Mouse (Mus musculus) embryonic facial prominence, embryonic 13.5 days (tissue): Measurements from ENCODE around the gene Lrrc61. TPM values are rescaled to one million over a fixed set of nuclear protein-coding genes. Genes with fewer than 3 reads are reported as not detected.

Experiments
- ATAC-seq: fragments of 200-750 bp; cut with Nextera tagmentation; 2 replicates; pipeline ENCODE4 v1.8.0; 2017; ENCODE audit warnings: low read depth; ENCODE audit not compliant: insufficient number of reproducible peaks, insufficient read depth, low FRiP score, low TSS enrichment
- H3K27ac ChIP-seq: fragments of 300-500 bp; sonication (generic); 2 replicates; pipeline ENCODE4 v1.5.1; 2015; ENCODE audit warnings: moderate library complexity, mild to moderate bottlenecking, inconsistent platforms
- H3K27me3 ChIP-seq: fragments of 300-500 bp; sonication (generic); 2 replicates; pipeline ENCODE4 v1.6.1; 2015; ENCODE audit warnings: mild to moderate bottlenecking, inconsistent platforms
- H3K36me3 ChIP-seq: fragments of 300-500 bp; sonication (generic); 2 replicates; pipeline ENCODE4 v1.6.1; 2015; ENCODE audit warnings: mild to moderate bottlenecking, inconsistent platforms
- H3K4me1 ChIP-seq: fragments of 300-500 bp; sonication (generic); 2 replicates; pipeline ENCODE4 v1.6.1; 2015; ENCODE audit warnings: inconsistent platforms
- H3K4me2 ChIP-seq: fragments of 300-500 bp; sonication (generic); 2 replicates; pipeline ENCODE4 v1.6.1; 2015; ENCODE audit warnings: moderate library complexity, mild to moderate bottlenecking, inconsistent platforms
- H3K4me3 ChIP-seq: fragments of 300-500 bp; sonication (generic); 2 replicates; pipeline ENCODE4 v1.5.1; 2015; ENCODE audit warnings: mild to moderate bottlenecking, inconsistent platforms
- H3K9ac ChIP-seq: fragments of 300-500 bp; sonication (generic); 2 replicates; pipeline ENCODE4 v1.6.1; 2015; ENCODE audit warnings: mild to moderate bottlenecking, inconsistent platforms
- H3K9me3 ChIP-seq: fragments of 300-500 bp; sonication (generic); 2 replicates; pipeline ENCODE4 v1.6.1; 2016; ENCODE audit warnings: inconsistent platforms
- WGBS: fragments of 180-500 bp; shearing (Covaris S2); methylation state at CpG from one replicate; pipeline ENCODE4 v1.1.7; 2015; ENCODE audit warnings: mixed read lengths; 5-methylcytosine and 5-hydroxymethylcytosine counted together
- polyA plus RNA-seq: library from polyadenylated mRNA; unstranded; fragments of >200 nt; fragmentation: Nextera tagmentation; extraction: Ambion mirVana; gene quantifications from 2 replicates; pipeline ENCODE4 v1.2.1, GENCODE M21; 2015

Gene Lrrc61
- polyA plus RNA-seq, 1 experiment from 2014 or later: 10.8 TPM

DNA sequence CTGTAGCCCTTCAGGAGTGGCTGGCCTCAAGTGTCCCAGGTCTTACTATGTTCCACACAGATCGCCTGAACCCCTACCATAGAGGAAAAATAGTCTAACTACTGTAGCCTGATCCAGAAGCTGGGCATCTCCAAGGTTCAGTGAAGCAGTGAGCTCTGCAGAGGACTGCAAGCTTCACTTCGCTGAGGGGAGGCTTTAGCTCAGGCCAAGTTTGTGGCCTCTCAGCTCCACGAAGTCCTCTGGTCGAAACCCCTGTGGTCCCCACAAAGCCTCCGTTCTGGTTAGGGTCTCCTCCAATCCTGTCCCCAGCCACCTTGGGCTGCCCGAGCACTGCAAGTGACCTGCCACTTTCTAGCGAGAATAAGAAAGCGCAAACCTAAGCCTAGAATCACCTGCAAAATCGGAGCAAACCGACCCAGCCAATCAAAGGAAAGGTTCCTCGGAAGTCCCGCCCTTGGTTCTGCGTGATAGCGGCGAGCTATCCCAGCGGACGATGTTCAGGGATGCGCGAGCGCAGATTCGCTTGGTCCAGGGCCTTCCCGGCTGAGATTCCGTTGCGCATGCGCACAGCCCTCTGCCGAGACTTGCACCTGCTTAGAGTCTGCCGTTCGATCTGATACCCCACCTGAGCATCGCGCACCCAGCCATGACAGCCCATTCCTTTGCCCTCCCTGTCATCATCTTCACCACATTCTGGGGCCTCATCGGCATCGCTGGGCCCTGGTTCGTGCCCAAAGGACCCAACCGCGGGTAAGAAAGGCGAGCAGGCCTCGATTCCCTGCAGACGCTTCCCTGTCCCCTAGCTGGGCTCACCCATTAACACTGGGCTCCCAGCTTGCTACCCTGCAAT lies 17.3 kb upstream of the Lrrc61 start, which contains the start of gene Atp6v0e2:
Gene Atp6v0e2, plus strand, starts transcription at position 511 of the 850 bp plus-strand sequence.
- 5% methylated on average over 38 of the region's 38 CpGs for WGBS
- peaks cover 11% of the 10 kb centered on the region for H3K36me3 ChIP-seq
- peaks cover 30% of the 10 kb centered on the region for H3K4me1 ChIP-seq
- peak within 1 kb of the TSS; percentile 66 for H3K9ac ChIP-seq
- no peaks in the 10 kb centered on the region for H3K9me3 ChIP-seq
- no peaks in the 10 kb centered on the region for H3K27me3 ChIP-seq
- H3K4me2 ChIP-seq: peak within 1 kb of the TSS; percentile 73
- peak; percentile 80 for ATAC-seq
- H3K27ac ChIP-seq: no peak within 1 kb of the TSS
- H3K4me3 ChIP-seq: peak within 1 kb of the TSS; percentile 45

DNA sequence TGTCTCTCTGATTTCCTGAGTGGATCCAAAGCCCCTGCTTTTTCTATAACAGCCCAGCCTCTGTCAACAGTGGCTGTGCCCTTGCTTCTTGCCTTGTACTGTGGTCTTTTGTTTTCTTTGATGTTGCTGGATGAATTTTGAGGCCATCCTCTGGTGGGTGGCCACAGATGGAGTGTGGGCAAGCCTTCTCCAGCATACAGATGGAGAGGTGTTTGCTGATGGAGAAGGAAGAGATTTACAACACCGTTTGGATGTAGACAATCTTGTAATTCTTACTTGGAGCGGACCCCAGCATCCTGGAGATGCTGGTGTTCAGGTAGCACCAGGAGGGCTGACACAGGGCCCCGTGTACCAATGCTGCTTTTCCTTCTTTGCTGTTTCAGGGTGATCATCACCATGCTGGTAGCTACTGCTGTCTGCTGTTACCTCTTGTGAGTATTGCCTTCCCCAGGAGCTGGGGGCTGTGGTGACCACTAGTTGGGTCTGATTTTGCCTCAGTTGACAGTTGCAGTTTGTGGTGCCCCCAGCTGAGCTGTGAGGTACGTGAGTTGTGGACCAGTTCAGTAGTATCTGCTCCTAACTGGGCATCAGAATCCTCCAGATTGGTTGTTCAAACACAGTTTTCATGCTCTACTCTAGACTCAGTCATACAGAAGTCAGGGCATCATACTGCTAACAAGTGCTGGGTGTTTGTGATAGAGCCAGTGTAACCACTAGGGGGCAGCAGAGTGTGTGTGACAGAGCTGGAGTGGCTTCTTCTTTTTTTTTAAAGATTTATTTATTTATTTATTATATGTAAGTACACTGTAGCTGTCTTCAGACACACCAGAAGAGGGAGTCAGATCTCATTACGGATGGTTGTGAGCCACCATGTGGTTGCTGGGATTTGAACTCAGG lies 15.5 kb upstream of the Lrrc61 start:
- WGBS: 71% methylated on average over 5 of the region's 5 CpGs
- no peaks in the 10 kb centered on the region for H3K36me3 ChIP-seq
- no peak for ATAC-seq
- H3K4me2 ChIP-seq: no peak overlapping the region
- peaks cover 34% of the 10 kb centered on the region for H3K4me1 ChIP-seq
- no peaks in the 10 kb centered on the region for H3K9me3 ChIP-seq
- no peaks in the 10 kb centered on the region for H3K27me3 ChIP-seq
- H3K9ac ChIP-seq: no peak overlapping the region
- no peak overlapping the region for H3K4me3 ChIP-seq
- H3K27ac ChIP-seq: no peak overlapping the region

- Histone ChIP-seq H3K4me2 (no peak overlapping the region), H3K4me1 (peaks cover 34% of the 10 kb centered on the region), H3K4me3 (no peak overlapping the region), H3K36me3 (no peaks in the 10 kb centered on the region), H3K27me3 (no peaks in the 10 kb centered on the region), H3K9me3 (no peaks in the 10 kb centered on the region), H3K9ac (no peak overlapping the region), H3K27ac (no peak overlapping the region)
- 61% methylated on average over 5 of the region's 5 CpGs for WGBS
- no peak for ATAC-seq
Observed at GRCm38 (mm10) chr6:48539860-48540259, 14.7 kb upstream of the Lrrc61 start.

- Histone ChIP-seq H3K9me3 (no peaks in the 10 kb centered on the region), H3K4me2 (no peak overlapping the region), H3K9ac (no peak overlapping the region), H3K36me3 (no peaks in the 10 kb centered on the region), H3K27me3 (no peaks in the 10 kb centered on the region), H3K4me3 (no peak overlapping the region), H3K4me1 (peaks cover 34% of the 10 kb centered on the region), H3K27ac (no peak overlapping the region)
- ATAC-seq: no peak
- 65% methylated on average over 3 of the region's 3 CpGs for WGBS
Observed at GRCm38 (mm10) chr6:48540721-48541120, 13.9 kb upstream of the Lrrc61 start.

DNA sequence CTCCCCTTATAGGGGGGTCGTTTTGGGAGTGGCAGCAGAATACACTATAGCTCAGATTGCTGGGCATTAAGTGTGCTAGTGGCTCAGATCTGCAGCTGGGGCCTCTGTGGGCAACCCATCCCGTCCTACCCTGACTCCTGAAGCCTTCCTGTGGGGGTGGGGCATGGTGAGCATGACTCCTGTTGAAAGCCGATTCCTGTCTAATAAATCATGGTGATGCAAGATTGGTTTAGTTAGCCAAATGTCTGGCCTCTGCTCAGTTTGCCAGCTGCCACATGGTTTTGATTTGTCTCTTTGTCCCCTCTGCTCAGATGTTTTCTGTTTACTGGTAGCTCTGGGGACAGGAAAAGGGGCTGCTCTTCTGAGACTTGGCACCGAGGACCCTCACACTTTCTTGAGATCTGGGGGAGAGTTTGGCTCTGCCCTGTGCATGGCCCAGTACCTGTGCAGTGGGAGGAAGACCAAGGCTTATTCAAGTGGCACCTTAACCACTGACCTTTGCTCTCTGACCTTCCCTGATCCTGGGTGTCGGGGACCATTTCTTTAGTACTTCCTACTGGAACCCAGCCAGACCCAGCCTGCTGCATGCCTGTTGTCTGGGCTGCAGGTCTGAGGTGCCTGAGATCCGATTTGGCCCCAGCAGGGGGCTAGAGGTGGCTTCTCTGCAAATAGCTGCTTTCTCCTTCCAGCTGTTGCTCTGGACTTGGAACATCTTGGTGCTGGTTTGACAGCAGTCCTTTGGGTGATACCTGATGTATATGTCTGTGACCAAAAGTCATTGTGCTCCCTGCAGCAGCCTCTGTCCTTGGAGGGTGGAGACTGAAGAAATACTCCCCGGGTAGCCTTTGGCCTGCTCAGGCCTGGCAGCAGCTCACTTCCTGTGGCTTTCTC lies 12.8 kb upstream of the Lrrc61 start:
- Histone ChIP-seq H3K4me3 (no peak overlapping the region), H3K4me2 (no peak overlapping the region), H3K36me3 (no peaks in the 10 kb centered on the region), H3K9me3 (no peaks in the 10 kb centered on the region), H3K4me1 (peaks cover 33% of the 10 kb centered on the region), H3K9ac (0 out of 2 replicates have a peak overlapping the region, but pooled peaks have one; percentile 27), H3K27me3 (no peaks in the 10 kb centered on the region), H3K27ac (peak overlapping the region; percentile 48)
- 26% methylated on average over 7 of the region's 7 CpGs for WGBS
- no peak for ATAC-seq

- Histone ChIP-seq H3K9me3 (no peaks in the 10 kb centered on the region), H3K9ac (no peak overlapping the region), H3K27me3 (no peaks in the 10 kb centered on the region), H3K27ac (peak overlapping the region; percentile 48; the same call in 1 of the 2 replicates), H3K4me1 (peaks cover 27% of the 10 kb centered on the region), H3K4me3 (no peak overlapping the region), H3K4me2 (no peak overlapping the region), H3K36me3 (no peaks in the 10 kb centered on the region)
- ATAC-seq: no peak
- 82% methylated on average over 3 of the region's 3 CpGs for WGBS
Observed at GRCm38 (mm10) chr6:48542631-48543030, 12.0 kb upstream of the Lrrc61 start.

DNA sequence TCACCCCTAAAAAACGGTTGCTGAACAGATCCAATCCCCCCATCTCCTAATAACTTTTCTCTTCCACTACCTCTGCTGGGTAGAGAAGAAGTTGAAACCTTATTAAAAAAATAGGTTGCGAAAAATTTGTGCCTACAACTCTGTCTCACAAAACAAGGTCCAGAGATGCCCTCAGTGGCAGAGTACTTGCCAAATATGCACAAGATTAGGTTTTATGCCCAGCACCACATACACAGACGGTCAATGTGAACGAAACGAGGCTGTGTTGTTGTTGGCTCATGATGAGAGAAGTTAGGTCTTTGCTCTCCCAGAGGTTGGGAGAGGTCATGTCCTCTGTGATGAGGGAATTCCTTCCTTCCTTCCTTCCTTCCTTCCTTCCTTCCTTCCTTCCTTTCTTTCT lies 9.3 kb upstream of the Lrrc61 start:
- 76% methylated on average over 5 of the region's 5 CpGs for WGBS

GRCm38 (mm10) chr6:48546271-48546670 lies 8.3 kb upstream of the Lrrc61 start:
- ATAC-seq: no peak
- WGBS: 69% methylated on average over 1 of the region's 1 CpGs
- no peak overlapping the region for H3K4me2 ChIP-seq
- H3K4me3 ChIP-seq: no peak overlapping the region
- no peak overlapping the region for H3K9ac ChIP-seq
- no peak overlapping the region for H3K27ac ChIP-seq
- H3K36me3 ChIP-seq: no peaks in the 10 kb centered on the region
- peaks cover 17% of the 10 kb centered on the region for H3K4me1 ChIP-seq
- no peaks in the 10 kb centered on the region for H3K27me3 ChIP-seq
- no peaks in the 10 kb centered on the region for H3K9me3 ChIP-seq

More for the DNA sequence above, 9.3 kb upstream of the Lrrc61 start:
- Histone ChIP-seq H3K4me2 (no peak overlapping the region), H3K9ac (no peak overlapping the region), H3K36me3 (no peaks in the 10 kb centered on the region), H3K4me3 (no peak overlapping the region), H3K27me3 (no peaks in the 10 kb centered on the region), H3K27ac (no peak overlapping the region), H3K9me3 (no peaks in the 10 kb centered on the region), H3K4me1 (peaks cover 20% of the 10 kb centered on the region)
- ATAC-seq: no peak

- Histone ChIP-seq H3K4me3 (no peak overlapping the region), H3K4me1 (peaks cover 11% of the 10 kb centered on the region), H3K36me3 (no peaks in the 10 kb centered on the region), H3K9ac (no peak overlapping the region), H3K4me2 (no peak overlapping the region), H3K27me3 (no peaks in the 10 kb centered on the region), H3K27ac (no peak overlapping the region), H3K9me3 (no peaks in the 10 kb centered on the region)
- 41% methylated on average over 4 of the region's 4 CpGs for WGBS
- no peak for ATAC-seq
Observed at GRCm38 (mm10) chr6:48546858-48547257, 7.7 kb upstream of the Lrrc61 start.

DNA sequence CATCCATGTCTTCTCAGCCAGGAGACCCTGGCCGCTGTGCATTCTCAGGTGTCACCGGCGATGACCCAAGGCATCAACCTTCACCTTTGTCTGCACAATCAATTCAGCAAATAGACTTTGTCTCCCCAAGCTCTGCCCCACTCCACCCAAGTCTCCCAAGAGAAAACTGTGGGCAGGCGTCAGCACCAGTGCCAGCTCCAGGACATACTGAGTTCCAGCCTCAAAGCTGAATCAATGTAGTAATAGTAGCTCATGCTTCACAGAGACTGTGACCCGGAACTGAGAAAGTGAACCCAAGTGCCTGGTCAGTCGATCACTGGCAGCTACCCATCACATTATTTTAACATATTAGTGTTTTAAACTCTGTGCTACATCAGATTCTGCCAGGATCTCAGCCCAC lies 6.3 kb upstream of the Lrrc61 start:
- Histone ChIP-seq H3K27ac (no peak overlapping the region), H3K9me3 (no peaks in the 10 kb centered on the region), H3K4me2 (no peak overlapping the region), H3K27me3 (no peaks in the 10 kb centered on the region), H3K9ac (no peak overlapping the region), H3K36me3 (no peaks in the 10 kb centered on the region), H3K4me1 (0 out of 2 replicates have a peak, but pooled peaks cover 3% of the 10 kb centered on the region), H3K4me3 (no peak overlapping the region)
- WGBS: 88% methylated on average over 6 of the region's 6 CpGs
- no peak for ATAC-seq

DNA sequence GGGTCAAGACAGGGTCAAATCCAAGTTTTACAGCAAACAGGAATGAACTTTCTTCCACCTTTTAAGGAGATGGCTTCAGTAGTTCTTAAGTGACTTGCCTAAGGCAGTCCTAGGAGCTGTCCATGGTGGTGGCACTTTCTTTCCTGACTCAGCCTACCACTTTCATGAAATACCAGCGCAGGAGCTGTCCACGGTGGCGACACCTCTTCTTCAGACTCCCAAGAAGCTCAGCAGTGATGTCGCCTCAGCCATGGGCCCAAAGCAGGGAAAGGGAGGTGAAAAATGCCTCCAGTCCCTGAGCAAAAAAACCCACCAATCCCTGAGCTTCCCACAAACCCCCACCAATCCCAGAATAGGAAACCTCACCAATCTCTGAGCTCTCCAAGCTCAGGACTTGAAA lies 1.7 kb upstream of the Lrrc61 start:
- Histone ChIP-seq H3K9me3 (no peaks in the 10 kb centered on the region), H3K4me2 (no peak overlapping the region), H3K9ac (no peak overlapping the region), H3K27me3 (no peaks in the 10 kb centered on the region), H3K4me1 (peaks cover 13% of the 10 kb centered on the region), H3K4me3 (no peak overlapping the region), H3K36me3 (peaks cover 8% of the 10 kb centered on the region; the same call in 1 of the 2 replicates), H3K27ac (no peak overlapping the region)
- no peak for ATAC-seq
- 54% methylated on average over 4 of the region's 4 CpGs for WGBS
